Mouse (Mus musculus) C2C12 (cell line): Measurements from ENCODE around the gene Mob1b. TPM values are rescaled to one million over a fixed set of nuclear protein-coding genes. Genes with fewer than 3 reads are reported as not detected.

ENCODE experiments used
- H3K27me3 ChIP-seq: one replicate; pipeline ENCODE4 v1.6.1; 2011; ENCODE audit not compliant: control insufficient read depth, insufficient read depth, insufficient read length
- H3K36me3 ChIP-seq: one replicate; pipeline ENCODE4 v1.6.1; 2011; ENCODE audit not compliant: control insufficient read depth, insufficient read depth
- H3K4me3 ChIP-seq: one replicate; pipeline ENCODE4 v1.5.1; 2011; ENCODE audit warnings: mild to moderate bottlenecking, control low read depth; ENCODE audit not compliant: poor library complexity, insufficient read depth, severe bottlenecking
- H3K79me2 ChIP-seq: one replicate; pipeline ENCODE4 v1.6.1; 2011; ENCODE audit not compliant: control insufficient read depth, insufficient read depth
- H3K79me3 ChIP-seq: one replicate; pipeline ENCODE4 v1.6.1; 2011; ENCODE audit warnings: low read depth, control low read depth
- H3ac ChIP-seq: one replicate; pipeline ENCODE3; 2011; ENCODE audit warnings: low read depth; ENCODE audit not compliant: control insufficient read depth, insufficient read length
- CEBPB ChIP-seq: IDR thresholded peaks from one replicate; pipeline ENCODE4 v1.6.1; 2011; ENCODE audit warnings: low read depth, mild to moderate bottlenecking, control low read depth, moderate library complexity
- CTCF ChIP-seq: IDR thresholded peaks from one replicate; pipeline ENCODE4 v1.5.1; 2011; ENCODE audit not compliant: control insufficient read depth, insufficient read depth, insufficient read length
- FOSL1 ChIP-seq: IDR thresholded peaks from one replicate; pipeline ENCODE4 v1.8.0; 2011; ENCODE audit warnings: mild to moderate bottlenecking, low read length; ENCODE audit not compliant: poor library complexity, insufficient read depth, severe bottlenecking
- MAX ChIP-seq: IDR thresholded peaks from one replicate; pipeline ENCODE4 v1.6.1; 2011; ENCODE audit warnings: mild to moderate bottlenecking, control low read depth
- MYOD1 ChIP-seq: IDR thresholded peaks from one replicate; pipeline ENCODE4 v1.6.1; 2011; ENCODE audit warnings: low read depth; ENCODE audit not compliant: control insufficient read depth, insufficient read length
- MYOG ChIP-seq: IDR thresholded peaks from one replicate; pipeline ENCODE4 v1.6.1; 2011; ENCODE audit not compliant: control insufficient read depth, insufficient read length; ENCODE audit errors: extremely low read depth
- USF1 ChIP-seq: IDR thresholded peaks from one replicate; pipeline ENCODE4 v1.6.1; 2011; ENCODE audit warnings: low read depth, mild to moderate bottlenecking, control low read depth, moderate library complexity
- polyA plus RNA-seq: library from polyadenylated mRNA; unstranded; fragments of >200 nt; fragmentation: generic; extraction: Trizol; gene quantifications from one replicate; pipeline ENCODE4 v1.2.1, GENCODE M21; 2012; ENCODE audit warnings: missing spikeins

The Mob1b gene
- polyA plus RNA-seq, 1 experiment = 5.5 TPM

DNA sequence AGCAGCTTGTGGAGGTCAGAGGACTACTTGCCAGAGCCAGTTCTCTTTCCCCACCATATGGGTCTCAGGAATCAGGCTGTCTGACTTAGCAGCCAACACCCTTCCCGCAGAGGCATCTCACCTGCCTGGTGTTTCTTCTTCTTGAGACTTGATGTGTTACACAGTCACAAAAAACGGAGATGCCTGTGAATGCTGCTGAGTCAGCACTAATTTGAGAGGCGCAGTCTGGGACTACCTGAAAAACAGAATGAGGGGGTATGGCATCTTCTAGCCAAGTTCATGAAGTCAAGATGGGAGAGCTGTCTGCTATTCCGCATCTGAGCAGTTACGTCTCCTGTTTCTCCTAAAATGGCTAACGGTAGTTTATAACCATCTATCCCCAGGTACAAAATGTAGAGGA, 40.1 kb upstream of the Mob1b start:
- H3K79me2 ChIP-seq = peaks cover 3% of the 10 kb centered on the region
- no peaks in the 10 kb centered on the region for H3K27me3 ChIP-seq
- H3K36me3 ChIP-seq = no peaks in the 10 kb centered on the region
- H3K4me3 ChIP-seq = no peak overlapping the region
- TF ChIP-seq MYOG = no peak
- no peak for TF ChIP-seq MAX
- TF ChIP-seq CTCF = no peak
- TF ChIP-seq CEBPB = no peak
- no peak for TF ChIP-seq MYOD1
- H3K79me3 ChIP-seq = no peaks in the 10 kb centered on the region
- H3ac ChIP-seq = no peak overlapping the region

DNA sequence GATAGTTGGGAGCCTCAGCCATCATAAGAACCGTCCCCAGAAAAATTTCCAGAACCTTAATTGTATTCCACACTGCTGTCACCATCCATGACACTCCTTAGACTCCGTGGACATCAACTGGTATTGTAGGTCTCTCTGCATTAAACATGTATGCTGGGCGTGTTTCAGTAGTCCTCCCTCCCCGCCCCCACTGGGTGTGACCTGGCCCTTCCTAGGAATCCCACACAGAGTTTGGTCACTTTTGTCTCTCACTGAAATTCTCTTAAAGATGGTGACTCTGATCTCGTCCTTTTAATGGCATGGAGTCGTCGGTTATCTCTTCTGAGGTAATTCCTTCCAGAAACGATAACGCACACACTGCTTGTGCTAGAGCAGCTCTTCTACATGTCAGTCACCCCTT, 36.9 kb upstream of the Mob1b start:
- TF ChIP-seq MYOG (no peak), MAX (no peak), CEBPB (no peak), MYOD1 (no peak)
- H3K4me3 ChIP-seq = no peak overlapping the region
- H3K79me2 ChIP-seq = no peaks in the 10 kb centered on the region
- H3K27me3 ChIP-seq = no peaks in the 10 kb centered on the region
- H3ac ChIP-seq = no peak overlapping the region
- no peaks in the 10 kb centered on the region for H3K79me3 ChIP-seq
- H3K36me3 ChIP-seq = no peaks in the 10 kb centered on the region

DNA sequence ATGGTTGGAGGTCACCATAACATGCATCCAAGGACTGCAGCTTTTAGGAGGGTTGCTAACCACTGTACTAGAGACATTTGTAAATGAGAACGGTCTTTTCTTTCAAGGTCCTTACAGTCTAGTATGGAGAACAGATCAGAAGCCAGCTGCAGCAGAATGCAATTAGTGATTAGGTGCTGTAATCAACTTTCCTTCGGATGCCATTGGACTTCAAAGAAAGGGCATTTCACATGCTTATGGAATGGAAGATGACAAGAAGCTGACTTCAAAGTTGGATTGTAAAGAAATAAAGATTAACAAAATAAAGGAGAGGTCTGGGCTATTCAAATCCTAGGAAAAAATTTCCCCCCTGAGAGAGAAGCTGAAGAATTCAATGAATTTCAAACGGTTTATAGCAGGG, 36.4 kb upstream of the Mob1b start:
- H3K36me3 ChIP-seq = no peaks in the 10 kb centered on the region
- no peak overlapping the region for H3ac ChIP-seq
- TF ChIP-seq MYOD1 (no peak), CTCF (no peak), FOSL1 (no peak), MAX (no peak), USF1 (no peak), CEBPB (no peak), MYOG (no peak)
- H3K4me3 ChIP-seq = no peak overlapping the region
- H3K79me3 ChIP-seq = no peaks in the 10 kb centered on the region
- H3K79me2 ChIP-seq = no peaks in the 10 kb centered on the region
- H3K27me3 ChIP-seq = no peaks in the 10 kb centered on the region

DNA sequence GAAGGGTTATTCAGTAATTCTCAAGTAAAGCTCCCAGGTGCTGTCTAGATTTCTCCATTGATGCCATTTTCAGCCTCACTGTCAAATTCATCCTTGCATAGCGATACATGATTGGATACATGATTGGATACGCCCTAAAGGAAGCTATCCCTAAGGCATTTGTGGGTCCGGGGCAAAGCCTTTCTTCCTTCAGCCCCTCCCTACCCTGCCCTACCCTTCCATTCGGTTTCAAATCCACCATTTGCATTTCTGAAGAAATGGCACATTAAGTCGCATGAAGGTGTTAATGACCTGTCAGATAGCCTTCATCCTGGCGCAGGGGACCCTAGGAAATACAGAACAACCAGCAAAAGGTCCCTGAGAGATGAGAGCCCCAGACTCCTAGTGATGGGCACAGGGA, 35.3 kb upstream of the Mob1b start:
- no peak for TF ChIP-seq USF1
- no peak for TF ChIP-seq MAX
- TF ChIP-seq FOSL1 = no peak
- no peak for TF ChIP-seq MYOD1
- no peak for TF ChIP-seq CEBPB
- no peak for TF ChIP-seq MYOG
- TF ChIP-seq CTCF = no peak
- Histone ChIP-seq H3K4me3 (no peak overlapping the region), H3ac (no peak overlapping the region), H3K79me2 (no peaks in the 10 kb centered on the region), H3K27me3 (no peaks in the 10 kb centered on the region), H3K79me3 (no peaks in the 10 kb centered on the region), H3K36me3 (no peaks in the 10 kb centered on the region)

DNA sequence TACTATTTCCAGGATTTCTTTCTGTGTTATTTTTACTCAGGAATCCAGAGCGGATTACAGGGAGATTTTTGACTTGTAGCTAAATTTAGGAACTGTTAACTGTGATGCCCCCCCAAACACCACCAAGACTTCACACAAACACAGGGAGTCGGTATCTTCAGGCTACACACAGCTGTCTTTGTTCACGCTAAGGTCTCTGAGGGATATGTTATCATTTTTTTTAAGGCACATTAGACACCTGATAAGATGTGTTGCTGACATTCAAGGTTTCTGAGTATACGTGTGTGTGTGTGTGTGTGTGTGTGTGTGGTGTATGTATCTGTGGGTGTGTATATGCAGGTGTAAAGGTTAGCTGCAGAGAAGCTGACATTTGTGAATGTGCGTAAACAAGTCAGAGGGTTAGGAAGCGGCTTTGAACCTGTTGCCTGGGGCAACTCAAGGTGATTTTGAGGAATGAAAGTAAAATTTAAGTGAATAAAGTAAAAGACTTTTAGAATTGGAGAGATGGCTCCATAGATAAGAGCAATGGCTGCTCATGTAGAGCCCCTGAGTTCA, 34.8 kb upstream of the Mob1b start:
- no peaks in the 10 kb centered on the region for H3K79me3 ChIP-seq
- H3ac ChIP-seq = no peak overlapping the region
- no peaks in the 10 kb centered on the region for H3K79me2 ChIP-seq
- no peaks in the 10 kb centered on the region for H3K27me3 ChIP-seq
- no peak for TF ChIP-seq USF1
- TF ChIP-seq CTCF = no peak
- TF ChIP-seq CEBPB = no peak
- no peak for TF ChIP-seq MYOD1
- TF ChIP-seq MAX = no peak
- TF ChIP-seq MYOG = no peak
- TF ChIP-seq FOSL1 = no peak
- H3K36me3 ChIP-seq = no peaks in the 10 kb centered on the region
- H3K4me3 ChIP-seq = no peak overlapping the region

DNA sequence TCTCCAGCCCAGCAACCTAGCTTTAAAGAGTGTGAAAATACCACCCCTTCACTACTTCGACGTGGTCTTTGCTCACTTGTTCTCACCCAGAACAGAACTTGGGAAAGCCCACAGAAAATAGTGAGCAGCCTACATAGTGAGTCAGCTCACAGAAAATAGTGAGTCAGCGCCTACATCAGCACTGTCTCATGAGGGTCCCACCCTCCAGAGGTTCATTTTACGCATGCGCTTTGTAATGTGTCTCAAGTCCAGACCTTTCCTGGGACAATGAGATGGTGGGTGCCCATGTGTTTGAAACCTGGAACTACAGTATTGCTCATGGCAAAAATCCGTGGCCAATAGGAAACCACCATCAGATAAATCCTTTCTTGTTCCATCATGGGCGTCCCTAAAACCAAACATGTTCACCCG, 32.7 kb upstream of the Mob1b start:
- no peaks in the 10 kb centered on the region for H3K79me3 ChIP-seq
- no peaks in the 10 kb centered on the region for H3K36me3 ChIP-seq
- H3K4me3 ChIP-seq = no peak overlapping the region
- no peak overlapping the region for H3ac ChIP-seq
- H3K27me3 ChIP-seq = no peaks in the 10 kb centered on the region
- TF ChIP-seq FOSL1 = peak; percentile 29
- TF ChIP-seq MYOD1 = no peak
- no peak for TF ChIP-seq MYOG
- TF ChIP-seq MAX = no peak
- no peaks in the 10 kb centered on the region for H3K79me2 ChIP-seq
